Mouse (Mus musculus) midbrain, embryonic 11.5 days (tissue): Measurements from ENCODE around the gene Parp16. TPM values are rescaled to one million over a fixed set of nuclear protein-coding genes. Genes with fewer than 3 reads are reported as not detected.

Source experiments
- ATAC-seq: fragments of 200-750 bp; cut with Nextera tagmentation; 2 replicates; pipeline ENCODE4 v1.8.0; 2017; ENCODE audit warnings: moderate TSS enrichment, moderate library complexity; ENCODE audit not compliant: low FRiP score
- DNase-seq: peaks from one replicate; pipeline ENCODE4 v3.0.0; 2015; ENCODE audit warnings: low spot score; ENCODE audit errors: missing footprints
- H3K27ac ChIP-seq: fragments of 300-500 bp; sonication (generic); 2 replicates; pipeline ENCODE4 v1.5.1; 2014; ENCODE audit warnings: low read depth, low read length
- H3K27me3 ChIP-seq: fragments of 300-500 bp; sonication (generic); 2 replicates; pipeline ENCODE4 v1.6.1; 2014; ENCODE audit warnings: mild to moderate bottlenecking, low read length, moderate library complexity, mixed read lengths; ENCODE audit not compliant: control insufficient read depth, insufficient read depth
- H3K36me3 ChIP-seq: fragments of 300-500 bp; sonication (generic); 2 replicates; pipeline ENCODE4 v1.6.1; 2014; ENCODE audit warnings: mild to moderate bottlenecking, low read length, moderate library complexity, mixed read lengths; ENCODE audit not compliant: control insufficient read depth, insufficient read depth
- H3K4me1 ChIP-seq: fragments of 300-500 bp; sonication (generic); 2 replicates; pipeline ENCODE4 v1.6.1; 2014; ENCODE audit warnings: low read length; ENCODE audit not compliant: control insufficient read depth, insufficient read depth
- H3K4me2 ChIP-seq: fragments of 300-500 bp; sonication (generic); 2 replicates; pipeline ENCODE4 v1.6.1; 2014; ENCODE audit warnings: mild to moderate bottlenecking, moderate library complexity
- H3K4me3 ChIP-seq: fragments of 300-500 bp; sonication (generic); 2 replicates; pipeline ENCODE4 v1.5.1; 2014; ENCODE audit warnings: low read depth, low read length
- H3K9ac ChIP-seq: fragments of 300-500 bp; sonication (generic); 2 replicates; pipeline ENCODE4 v1.6.1; 2014; ENCODE audit warnings: low read length
- H3K9me3 ChIP-seq: fragments of 300-500 bp; sonication (generic); 2 replicates; pipeline ENCODE4 v1.6.1; 2016; ENCODE audit warnings: low read length; ENCODE audit not compliant: control insufficient read depth
- WGBS: fragments of 180-500 bp; shearing (Covaris S2); extraction: QIAGEN DNeasy Blood & Tissue Kit; methylation state at CpG from one replicate; pipeline ENCODE4 v1.1.7; 2014; 5-methylcytosine and 5-hydroxymethylcytosine counted together
- polyA plus RNA-seq: library from polyadenylated mRNA; unstranded; fragments of >200 nt; fragmentation: Nextera tagmentation; extraction: Ambion mirVana; gene quantifications from 2 replicates; pipeline ENCODE4 v1.2.1, GENCODE M21; 2014

Parp16 gene
- polyA plus RNA-seq, 1 experiment from 2014 or later, result 6.4 TPM

DNA sequence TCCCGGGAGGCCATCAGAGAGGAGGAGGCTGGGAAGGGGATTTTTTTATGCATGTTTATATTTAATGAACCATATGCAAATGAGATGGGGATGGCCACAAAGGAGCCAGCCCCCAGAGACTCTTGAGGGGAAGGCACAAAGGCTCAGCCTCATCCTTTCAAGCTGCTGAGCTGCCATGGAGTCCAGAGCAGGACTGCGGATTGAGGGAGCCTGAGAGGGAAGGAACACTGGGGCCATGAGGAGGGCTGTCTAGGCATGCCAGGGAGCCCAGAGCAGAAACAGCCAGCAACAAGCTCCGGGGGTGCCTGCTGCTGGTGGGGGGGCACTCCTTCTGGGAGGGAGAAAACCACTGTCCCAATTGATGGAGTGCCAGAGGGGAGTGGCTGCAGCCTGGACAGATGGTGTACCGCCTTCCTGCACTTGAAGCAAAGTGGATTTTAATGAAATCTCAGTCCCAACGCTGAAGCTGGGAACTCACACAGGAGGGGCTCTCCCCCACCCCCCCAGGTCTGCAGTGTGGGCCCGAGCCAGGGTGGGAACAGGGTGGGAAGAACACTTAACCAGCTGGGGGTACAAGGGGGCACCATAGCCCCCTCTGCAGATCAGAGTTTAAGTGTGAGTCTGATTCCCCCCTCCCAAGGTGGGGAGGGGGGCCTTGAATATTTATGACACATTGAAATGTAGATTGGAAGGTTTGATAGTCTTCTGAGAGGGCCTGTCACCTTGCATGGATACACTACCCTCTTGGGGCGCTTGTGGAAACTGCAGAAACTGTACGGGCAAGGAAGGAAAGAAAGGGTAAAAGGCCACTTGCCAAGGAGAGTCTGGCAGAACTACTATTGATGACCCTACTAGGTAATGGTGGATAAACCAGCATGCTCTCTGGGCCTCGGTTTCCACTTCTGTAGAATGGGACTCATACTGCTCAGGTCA lies 18.9 kb upstream of the Parp16 start:
- Histone ChIP-seq H3K27ac (peak overlapping the region; percentile 99), H3K9ac (peak overlapping the region; percentile 60), H3K36me3 (peaks cover 4% of the 10 kb centered on the region; the same call in 1 of the 2 replicates), H3K27me3 (no peaks in the 10 kb centered on the region), H3K9me3 (no peaks in the 10 kb centered on the region), H3K4me3 (no peak overlapping the region), H3K4me1 (peaks cover 64% of the 10 kb centered on the region), H3K4me2 (peak overlapping the region; percentile 26)
- ATAC-seq, result peak; percentile 55
- DNase-seq, result peak; percentile 98
- 13% methylated on average over 9 of the region's 9 CpGs for WGBS

GRCm38 (mm10) chr9:65177497-65177896 lies 17.7 kb upstream of the Parp16 start:
- Histone ChIP-seq H3K4me3 (no peak overlapping the region), H3K4me2 (0 out of 2 replicates have a peak overlapping the region, but pooled peaks have one; percentile 30), H3K9ac (peak overlapping the region; percentile 57)

GRCm38 (mm10) chr9:65177912-65178311 lies 17.2 kb upstream of the Parp16 start:
- H3K4me2 ChIP-seq, result peak overlapping the region; percentile 30
- H3K27ac ChIP-seq, result peak overlapping the region; percentile 99
- no peak overlapping the region for H3K4me3 ChIP-seq
- ATAC-seq (no peak), DNase-seq (peak; percentile 96)
- peaks cover 79% of the 10 kb centered on the region for H3K4me1 ChIP-seq
- peak overlapping the region; percentile 57 for H3K9ac ChIP-seq
- H3K27me3 ChIP-seq, result no peaks in the 10 kb centered on the region
- peaks cover 17% of the 10 kb centered on the region for H3K36me3 ChIP-seq
- WGBS, result 23% methylated on average over 10 of the region's 10 CpGs
- H3K9me3 ChIP-seq, result no peaks in the 10 kb centered on the region

More at GRCm38 (mm10) chr9:65177497-65177896, 17.7 kb upstream of the Parp16 start:
- Histone ChIP-seq H3K27me3 (no peaks in the 10 kb centered on the region), H3K4me1 (peaks cover 75% of the 10 kb centered on the region), H3K27ac (peak overlapping the region; percentile 99), H3K9me3 (no peaks in the 10 kb centered on the region), H3K36me3 (peaks cover 16% of the 10 kb centered on the region; the same call in 1 of the 2 replicates)
- ATAC-seq (no peak), DNase-seq (peak; percentile 91)
- 47% methylated on average over 3 of the region's 3 CpGs for WGBS

- Histone ChIP-seq H3K9me3 (no peaks in the 10 kb centered on the region), H3K27ac (peak overlapping the region; percentile 99), H3K4me1 (peaks cover 79% of the 10 kb centered on the region), H3K27me3 (no peaks in the 10 kb centered on the region), H3K4me2 (peak overlapping the region; percentile 30), H3K36me3 (peaks cover 17% of the 10 kb centered on the region), H3K4me3 (0 out of 2 replicates have a peak overlapping the region, but pooled peaks have one; percentile 2), H3K9ac (peak overlapping the region; percentile 57)
- DNase-seq (peak; percentile 98), ATAC-seq (peak; percentile 81)
- 2% methylated on average over 22 of the region's 22 CpGs for WGBS
Observed at GRCm38 (mm10) chr9:65178336-65179213, 16.6 kb upstream of the Parp16 start.

GRCm38 (mm10) chr9:65179817-65180624 lies 15.1 kb upstream of the Parp16 start:
- DNase-seq (peak; percentile 90), ATAC-seq (no peak)
- peak overlapping the region; percentile 46 for H3K9ac ChIP-seq
- no peak overlapping the region for H3K4me3 ChIP-seq
- peak overlapping the region; percentile 99 for H3K27ac ChIP-seq
- peaks cover 75% of the 10 kb centered on the region for H3K4me1 ChIP-seq
- no peak overlapping the region for H3K4me2 ChIP-seq
- 18% methylated on average over 17 of the region's 17 CpGs for WGBS
- no peaks in the 10 kb centered on the region for H3K27me3 ChIP-seq
- peaks cover 28% of the 10 kb centered on the region for H3K36me3 ChIP-seq
- no peaks in the 10 kb centered on the region for H3K9me3 ChIP-seq

GRCm38 (mm10) chr9:65188599-65188998 lies 6.6 kb upstream of the Parp16 start:
- H3K9me3 ChIP-seq, result no peaks in the 10 kb centered on the region
- WGBS, result 2% methylated on average over 3 of the region's 3 CpGs
- DNase-seq (peak; percentile 99), ATAC-seq (peak; percentile 59)
- peak overlapping the region; percentile 35 for H3K27ac ChIP-seq
- no peaks in the 10 kb centered on the region for H3K27me3 ChIP-seq
- no peak overlapping the region for H3K4me3 ChIP-seq
- peaks cover 22% of the 10 kb centered on the region for H3K4me1 ChIP-seq
- H3K36me3 ChIP-seq, result peaks cover 14% of the 10 kb centered on the region
- no peak overlapping the region for H3K4me2 ChIP-seq
- H3K9ac ChIP-seq, result no peak overlapping the region

DNA sequence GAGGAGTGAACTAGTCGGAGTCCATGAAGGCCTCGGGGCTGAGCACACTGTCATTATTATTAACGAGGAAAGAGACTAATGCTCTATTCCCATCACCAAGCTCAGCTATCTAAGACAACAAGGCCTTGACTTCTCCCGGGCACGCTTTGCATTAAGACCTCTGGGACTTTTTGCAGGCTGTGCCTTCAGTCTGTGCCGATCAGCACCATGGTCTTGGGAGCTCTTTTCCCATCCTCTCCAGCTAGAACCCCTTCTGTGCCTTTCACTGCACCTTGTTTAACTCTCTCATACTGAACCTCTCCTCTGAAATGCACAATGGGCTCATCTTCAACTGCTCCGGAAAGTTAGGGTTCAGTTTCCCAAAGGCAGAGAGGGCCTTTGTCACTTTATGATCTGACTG lies 4.8 kb upstream of the Parp16 start:
- no peak overlapping the region for H3K4me3 ChIP-seq
- peak overlapping the region; percentile 17; the same call in 1 of the 2 replicates for H3K9ac ChIP-seq
- ATAC-seq, result no peak
- no peak overlapping the region for H3K4me2 ChIP-seq
- 0 out of 2 replicates have a peak, but pooled peaks cover 2% of the 10 kb centered on the region for H3K36me3 ChIP-seq
- peak; percentile 87 for DNase-seq
- 65% methylated on average over 7 of the region's 7 CpGs for WGBS
- H3K27ac ChIP-seq, result peak overlapping the region; percentile 26; the same call in 1 of the 2 replicates
- H3K4me1 ChIP-seq, result peaks cover 26% of the 10 kb centered on the region
- no peaks in the 10 kb centered on the region for H3K27me3 ChIP-seq
- no peaks in the 10 kb centered on the region for H3K9me3 ChIP-seq

DNA sequence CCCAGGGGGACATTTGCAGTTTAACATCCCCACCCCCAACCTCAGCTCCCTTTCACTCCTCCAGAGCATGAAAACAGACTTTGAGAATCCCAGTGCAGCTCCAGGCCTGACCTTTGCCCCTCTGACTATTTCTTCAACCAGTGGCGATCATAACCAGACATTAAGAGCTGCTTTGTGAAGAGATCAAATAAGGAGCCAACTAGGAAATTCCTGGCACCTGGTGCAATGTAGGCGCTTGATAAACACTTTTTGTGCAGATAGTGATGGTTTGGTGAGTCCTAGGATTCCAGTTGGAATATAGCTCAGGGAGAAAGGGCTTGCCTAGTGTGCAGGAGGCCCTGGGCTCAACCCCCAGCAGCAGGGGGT lies 3.8 kb upstream of the Parp16 start:
- Histone ChIP-seq H3K27me3 (no peaks in the 10 kb centered on the region), H3K4me2 (peak overlapping the region; percentile 9; the same call in 1 of the 2 replicates), H3K9me3 (no peaks in the 10 kb centered on the region), H3K4me1 (peaks cover 32% of the 10 kb centered on the region), H3K36me3 (no peaks in the 10 kb centered on the region), H3K27ac (peak overlapping the region; percentile 72), H3K4me3 (no peak overlapping the region), H3K9ac (peak overlapping the region; percentile 33)
- DNase-seq (peak; percentile 90), ATAC-seq (no peak)
- 25% methylated on average over 2 of the region's 2 CpGs for whole genome bisulfite sequencing
